Mouse (Mus musculus): ENCODE data around the gene Tex52. TPM values are rescaled to one million over a fixed set of nuclear protein-coding genes. Genes with fewer than 3 reads are reported as not detected.

The Tex52 gene
- total and polyA plus RNA-seq, 3 experiments: 0.07 TPM; not detected in 2

DNA sequence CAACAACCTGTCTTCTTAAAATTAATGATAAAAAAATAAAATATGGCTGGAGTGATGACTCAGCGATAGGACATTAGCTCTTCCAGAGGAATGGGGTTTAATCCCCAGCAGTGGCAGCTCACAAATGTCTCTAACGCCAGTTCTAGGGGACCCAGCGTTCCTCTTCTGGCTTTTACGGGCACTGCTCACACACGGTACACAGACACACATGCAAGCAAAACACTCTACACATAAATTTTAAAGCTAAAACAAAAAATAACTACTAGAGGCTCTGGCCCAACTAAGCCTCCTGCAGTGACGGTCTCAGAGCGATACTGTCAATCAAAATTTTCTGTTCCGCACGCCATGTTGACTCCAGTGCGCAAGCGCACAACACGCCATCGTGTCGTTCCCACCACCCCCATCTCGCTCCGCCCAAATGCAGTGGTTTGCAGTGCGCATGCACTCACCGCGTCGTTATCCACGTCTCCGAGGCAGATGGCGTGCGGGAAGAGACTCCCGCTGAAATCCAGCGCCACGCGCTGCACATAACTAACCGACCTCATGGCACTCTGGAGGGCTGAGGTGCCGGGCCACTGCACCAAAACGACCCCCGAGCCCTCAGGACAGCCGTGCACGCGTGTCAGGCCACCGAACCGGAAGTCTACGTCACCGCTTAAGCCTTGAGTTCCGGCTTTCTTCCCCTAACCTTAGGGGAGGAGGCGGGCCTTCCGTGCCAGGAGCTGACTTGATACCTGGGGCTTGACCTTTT, 49.2 kb downstream of the Tex52 start, which contains the start of gene Itfg2 (continued):
- TF ChIP-seq MAFK (IDR thresholded peaks at IDR 0.05; ENCODE audit: borderline replicate concordance, low read depth, low read length) (peak; percentile 39; the same call in 1 of the 2 replicates), UBTF (IDR thresholded peaks at IDR 0.05; ENCODE audit: borderline replicate concordance, insufficient read depth, low read depth, low read length) (no peak), KAT2A (conservative IDR thresholded peaks at IDR 0.05; ENCODE audit: low read depth, low read length) (peak; percentile 57; the same call in 1 of the 2 replicates)

DNA sequence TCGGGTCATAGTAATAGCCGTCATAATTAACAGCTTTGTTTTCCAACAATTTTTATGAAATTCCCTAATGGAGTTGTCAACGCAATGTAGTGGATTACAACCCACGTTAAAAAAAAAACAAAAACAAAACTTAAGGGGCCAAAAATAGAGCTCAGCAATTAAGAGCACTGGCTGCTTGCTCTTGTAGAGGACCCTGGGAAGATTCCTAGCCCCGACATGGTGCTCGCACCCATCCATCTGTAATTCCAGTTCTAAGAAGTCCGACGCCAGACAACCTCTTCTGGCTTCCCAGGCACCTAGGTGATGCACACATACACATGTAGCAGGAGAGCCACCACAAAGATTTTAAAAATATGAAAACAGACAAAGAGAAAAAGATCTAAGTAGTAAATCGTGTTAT, 49.8 kb downstream of the Tex52 start:
- Histone ChIP-seq H3K79me2 (ENCODE audit: control insufficient read depth, insufficient read depth, low read length, poor library complexity) (peaks cover 1% of the 10 kb centered on the region; the same call in 1 of the 2 replicates), H3K4me1 (ENCODE audit: control insufficient read depth in 1 of 2, insufficient read depth in 2 of 2, low read length in 2 of 2) (peaks cover 9 to 11% of the 10 kb centered on the region in 2 experiments), H3K9ac (ENCODE audit: control insufficient read depth, low read depth, low read length, poor library complexity, severe bottlenecking) (peak overlapping the region; percentile 86), H3K4me3 (ENCODE audit: control insufficient read depth in 1 of 2, insufficient read depth in 1 of 2, low read depth in 2 of 2, low read length in 2 of 2) (peak overlapping the region; percentile 62 to 68), H3K27ac (ENCODE audit: control insufficient read depth, low read depth, low read length) (peak overlapping the region; percentile 98), H3K27me3 (ENCODE audit: control insufficient read depth in 1 of 2, insufficient read depth in 2 of 2, low read length in 2 of 2) (no peaks in the 10 kb centered on the region), H3K9me3 (replicated peaks; ENCODE audit: insufficient read depth, low read length) (no peaks in the 10 kb centered on the region; the same call in 1 of the 2 replicates), H3K36me3 (ENCODE audit: control insufficient read depth in 1 of 2, insufficient read depth in 2 of 2, low read length in 2 of 2) (peaks cover 6 to 16% of the 10 kb centered on the region in 2 experiments; a peak in 3 of 4 replicates)
- TF ChIP-seq RAD21 (IDR thresholded peaks at IDR 0.05; ENCODE audit: low read depth, low read length) (no peak), ZKSCAN1 (IDR thresholded peaks at IDR 0.05; ENCODE audit: low read depth, low read length) (no peak), ZNF384 (IDR thresholded peaks at IDR 0.05; ENCODE audit: low read depth, low read length) (no peak), NRF1 (IDR thresholded peaks at IDR 0.05; ENCODE audit: insufficient read depth, low read depth, low read length, poor library complexity, severe bottlenecking) (no peak), MEF2A (IDR thresholded peaks at IDR 0.05; ENCODE audit: extremely low read depth, insufficient replicate concordance, low read depth, low read length, poor library complexity, severe bottlenecking) (no peak)
- no peak for DNase-seq (ENCODE audit: low read depth, low spot score)

DNA sequence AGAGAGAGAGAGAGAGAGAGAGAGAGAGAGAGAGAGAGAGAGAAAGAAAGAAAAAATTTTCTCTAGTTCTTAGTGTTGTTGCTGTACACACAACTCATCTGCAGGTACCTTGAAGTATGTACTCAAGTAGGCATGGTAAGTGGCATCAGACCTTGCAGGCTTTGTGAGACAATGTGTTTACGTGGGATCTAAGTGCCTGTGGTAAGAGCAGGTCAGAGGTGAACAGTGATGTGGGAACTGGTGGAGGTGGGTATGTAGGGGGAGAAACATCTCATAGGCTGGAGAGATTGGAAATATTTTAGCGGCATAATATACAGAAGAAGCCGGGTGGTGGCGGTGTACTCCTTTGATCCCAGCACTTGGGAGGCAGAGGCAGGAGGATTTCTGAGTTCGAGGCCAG, 52.3 kb downstream of the Tex52 start:
- H3K79me2 ChIP-seq (ENCODE audit: control insufficient read depth, insufficient read depth, low read length, poor library complexity): no peaks in the 10 kb centered on the region; the same call in 1 of the 2 replicates
- peaks cover 13 to 23% of the 10 kb centered on the region in 2 experiments for H3K36me3 ChIP-seq (ENCODE audit: control insufficient read depth in 1 of 2, insufficient read depth in 2 of 2, low read length in 2 of 2)
- DNase-seq (ENCODE audit: low read depth, low spot score): no peak
- peaks cover 11 to 18% of the 10 kb centered on the region in 2 experiments for H3K4me1 ChIP-seq (ENCODE audit: control insufficient read depth in 1 of 2, insufficient read depth in 2 of 2, low read length in 2 of 2)
- TF ChIP-seq MAZ (IDR thresholded peaks at IDR 0.05; ENCODE audit: low read depth, low read length) (no peak), MXI1 (IDR thresholded peaks at IDR 0.05; ENCODE audit: low read depth, low read length) (no peak), HCFC1 (IDR thresholded peaks at IDR 0.05; ENCODE audit: low read depth, low read length) (no peak)
- H3K9me3 ChIP-seq (replicated peaks; ENCODE audit: insufficient read depth, low read length): no peaks in the 10 kb centered on the region; the same call in 1 of the 2 replicates
- H3K9ac ChIP-seq (ENCODE audit: control insufficient read depth, low read depth, low read length, poor library complexity, severe bottlenecking): no peak overlapping the region
- H3K27ac ChIP-seq (ENCODE audit: control insufficient read depth, low read depth, low read length): no peak overlapping the region
- no peaks in the 10 kb centered on the region for H3K27me3 ChIP-seq (ENCODE audit: control insufficient read depth in 1 of 2, insufficient read depth in 2 of 2, low read length in 2 of 2)
- no peak overlapping the region for H3K4me3 ChIP-seq (ENCODE audit: control insufficient read depth in 1 of 2, insufficient read depth in 1 of 2, low read depth in 2 of 2, low read length in 2 of 2)
